Mouse (Mus musculus) cortical plate, adult 2 months (tissue): Measurements from ENCODE around the gene Rmnd5b. TPM values are rescaled to one million over a fixed set of nuclear protein-coding genes. Genes with fewer than 3 reads are reported as not detected.
A peak's percentile ranks its signal among the peaks of the same experiment; 100 is the strongest.

Experiments
- H3K27ac ChIP-seq: fragments of 200-500 bp; 2 replicates; pipeline ENCODE4 v1.5.1; 2012; ENCODE audit warnings: low read length, control low read depth, inconsistent platforms; ENCODE audit not compliant: insufficient read depth
- H3K4me1 ChIP-seq: fragments of 200-500 bp; 2 replicates; pipeline ENCODE4 v1.6.1; 2011; ENCODE audit warnings: low read length; ENCODE audit not compliant: control insufficient read depth, insufficient read depth
- H3K4me3 ChIP-seq: fragments of 200-500 bp; 2 replicates; pipeline ENCODE4 v1.5.1; 2011; ENCODE audit warnings: mild to moderate bottlenecking, low read length, control low read depth; ENCODE audit not compliant: insufficient read depth
- CTCF ChIP-seq: fragments of 200-500 bp; IDR thresholded peaks from 2 replicates; pipeline ENCODE4 v1.5.1; 2011; ENCODE audit warnings: mild to moderate bottlenecking, control low read depth, low read length; ENCODE audit not compliant: insufficient read depth; ENCODE audit errors: extremely low read depth
- POLR2A ChIP-seq: fragments of 200-500 bp; IDR thresholded peaks from 2 replicates; pipeline ENCODE4 v1.6.1; 2011; ENCODE audit warnings: mild to moderate bottlenecking, low read length, control low read depth; ENCODE audit not compliant: insufficient read depth; ENCODE audit errors: extremely low read depth
- polyA plus RNA-seq: library from polyadenylated mRNA; depleted of rRNA; stranded (reverse); fragments of >200 nt; gene quantifications from 2 replicates; pipeline ENCODE4 v1.2.3, GENCODE M21; 2012

Gene Rmnd5b
- polyA plus RNA-seq, 1 experiment = 80.3 TPM

DNA sequence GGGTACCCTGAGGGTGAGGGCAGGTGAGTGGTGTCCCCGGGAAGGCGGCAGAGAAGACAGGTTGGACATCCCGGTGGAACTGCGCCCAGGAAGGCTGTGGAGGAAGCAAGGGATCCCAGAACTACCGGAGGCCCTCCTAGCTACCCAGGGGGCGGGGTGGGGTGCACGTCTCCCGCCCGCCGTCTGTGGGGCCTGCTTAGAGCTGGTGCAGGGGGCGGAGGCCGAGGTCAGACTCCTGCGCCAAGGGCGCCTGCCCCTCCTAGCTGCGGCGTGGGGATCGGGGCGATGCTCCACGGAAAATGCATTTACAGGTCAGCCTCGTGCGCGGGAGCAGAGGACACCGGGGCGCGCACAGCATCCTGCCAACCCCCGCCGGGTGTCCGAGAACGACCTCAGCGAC is 14.6 kb upstream of the Rmnd5b start:
- peaks cover 2% of the 10 kb centered on the region; the same call in 1 of the 2 replicates for H3K4me1 ChIP-seq
- H3K27ac ChIP-seq = peak overlapping the region; percentile 74
- no peak for TF ChIP-seq POLR2A
- TF ChIP-seq CTCF = no peak
- H3K4me3 ChIP-seq = peak overlapping the region; percentile 66

DNA sequence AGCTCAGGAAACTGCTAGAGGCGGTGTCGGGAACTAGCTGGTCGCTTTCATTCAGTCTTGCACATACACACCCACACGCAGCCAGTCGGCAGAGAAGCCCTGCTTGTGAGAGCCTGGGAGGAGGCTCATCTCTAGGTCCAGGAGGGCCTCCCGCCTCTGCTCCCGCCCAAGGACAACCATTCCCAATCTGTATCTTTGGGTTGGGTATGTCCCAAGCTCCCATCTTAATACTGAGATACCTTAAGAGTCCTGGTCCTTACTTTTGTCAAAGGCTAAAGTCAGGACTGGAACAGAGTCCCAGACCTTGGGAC is 14.1 kb upstream of the Rmnd5b start:
- Histone ChIP-seq H3K27ac (no peak overlapping the region), H3K4me1 (peaks cover 2% of the 10 kb centered on the region; the same call in 1 of the 2 replicates), H3K4me3 (peak overlapping the region; percentile 66)
- TF ChIP-seq CTCF (no peak), POLR2A (peak; percentile 36; the same call in 1 of the 2 replicates)

DNA sequence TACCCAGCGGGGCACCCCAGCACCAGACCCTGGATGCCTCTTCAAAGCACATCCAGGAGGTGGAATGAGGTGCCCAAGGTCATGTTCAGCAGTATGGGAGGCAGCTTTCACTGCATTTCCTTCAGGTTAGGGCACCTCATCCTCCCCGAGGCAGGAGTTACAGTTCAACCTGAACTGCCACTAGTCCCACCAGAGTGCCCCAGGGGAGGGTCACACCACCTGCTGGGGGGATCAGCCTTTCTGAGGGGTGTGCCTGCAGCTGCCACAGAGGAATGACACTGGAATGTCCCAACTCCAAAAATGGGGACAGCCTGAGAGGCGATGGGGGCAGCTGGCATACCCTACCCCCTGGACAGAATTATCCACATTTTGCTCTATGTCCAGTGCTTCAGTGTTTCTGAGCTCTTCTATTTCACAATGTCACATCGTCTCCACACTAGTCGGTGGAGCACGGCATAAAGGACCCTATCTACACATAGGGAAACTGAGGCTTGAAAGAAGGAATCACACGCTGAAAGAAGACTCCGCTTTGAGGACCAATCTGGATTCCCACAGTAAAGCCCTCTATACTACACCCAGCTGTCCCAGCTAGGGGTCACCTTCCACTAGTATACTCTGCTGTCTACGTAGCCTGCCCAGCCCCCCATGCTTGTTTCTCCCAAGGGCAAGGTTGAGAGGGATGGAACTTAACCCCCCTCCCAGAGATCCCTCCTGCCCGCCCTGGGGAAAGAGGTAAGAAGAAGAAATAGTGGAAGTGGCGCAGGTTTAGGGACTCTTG is 13.6 kb upstream of the Rmnd5b start:
- Histone ChIP-seq H3K4me1 (peaks cover 2% of the 10 kb centered on the region; the same call in 1 of the 2 replicates), H3K27ac (peak overlapping the region; percentile 8; the same call in 1 of the 2 replicates), H3K4me3 (peak overlapping the region; percentile 66)
- TF ChIP-seq POLR2A (no peak), CTCF (no peak)

- Histone ChIP-seq H3K27ac (0 out of 2 replicates have a peak overlapping the region, but pooled peaks have one; percentile 8), H3K4me3 (no peak overlapping the region; the same call in 1 of the 2 replicates), H3K4me1 (peaks cover 2% of the 10 kb centered on the region; the same call in 1 of the 2 replicates)
- TF ChIP-seq POLR2A (no peak), CTCF (no peak)
These were observed 12.9 kb upstream of the Rmnd5b start for GRCm38 (mm10) chr11:51648566-51648965.

DNA sequence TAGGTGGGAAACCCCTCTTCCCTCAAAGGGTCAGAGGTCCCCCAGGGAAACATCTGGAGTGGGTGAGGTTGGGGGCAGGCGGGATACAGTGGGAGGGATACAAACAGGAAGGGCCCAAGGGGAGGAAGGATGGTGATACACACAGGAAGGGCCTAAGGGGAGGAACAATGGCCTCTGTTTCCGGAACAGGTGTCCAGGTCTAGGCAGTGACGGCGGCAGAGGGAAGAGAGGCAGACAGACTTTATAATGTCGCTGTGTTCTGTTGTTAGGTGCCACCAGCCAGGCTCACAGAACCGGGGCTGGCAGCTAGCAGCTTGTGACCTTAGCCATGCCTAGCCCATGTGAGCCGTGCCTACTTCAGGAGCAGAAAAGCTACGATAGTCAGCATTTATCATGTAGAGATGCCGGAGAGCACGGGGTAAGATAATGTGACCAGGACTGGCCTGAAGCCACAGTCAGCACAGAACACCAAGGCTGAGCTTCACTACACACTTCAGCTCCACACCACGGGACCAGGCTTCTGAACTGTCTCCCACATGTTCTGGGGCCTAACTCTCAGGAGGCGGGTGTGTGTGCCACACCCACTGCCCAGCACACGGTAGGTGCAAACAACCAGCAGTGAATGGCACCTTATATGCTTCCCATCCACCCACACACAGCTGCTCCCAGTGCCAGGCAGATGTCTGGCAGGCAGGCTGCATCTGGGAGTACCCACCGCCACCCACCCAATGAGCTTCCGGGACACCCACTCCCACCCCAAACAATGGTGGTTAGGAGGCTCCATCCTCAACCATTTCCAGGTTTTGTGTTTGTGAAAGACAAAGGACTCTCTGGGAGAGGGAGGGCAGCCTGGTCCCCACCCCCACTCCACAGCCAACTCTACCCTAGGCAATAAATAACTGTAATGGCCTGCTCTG is 11.3 kb upstream of the Rmnd5b start:
- no peak overlapping the region for H3K4me3 ChIP-seq
- H3K27ac ChIP-seq = 0 out of 2 replicates have a peak overlapping the region, but pooled peaks have one; percentile 32
- no peak for TF ChIP-seq POLR2A
- no peak for TF ChIP-seq CTCF
- H3K4me1 ChIP-seq = peaks cover 2% of the 10 kb centered on the region; the same call in 1 of the 2 replicates

- no peak overlapping the region for H3K27ac ChIP-seq
- TF ChIP-seq POLR2A (no peak), CTCF (no peak)
- H3K4me1 ChIP-seq = peaks cover 2% of the 10 kb centered on the region; the same call in 1 of the 2 replicates
- H3K4me3 ChIP-seq = no peak overlapping the region
These were observed 10.5 kb upstream of the Rmnd5b start for GRCm38 (mm10) chr11:51646245-51646644.

DNA sequence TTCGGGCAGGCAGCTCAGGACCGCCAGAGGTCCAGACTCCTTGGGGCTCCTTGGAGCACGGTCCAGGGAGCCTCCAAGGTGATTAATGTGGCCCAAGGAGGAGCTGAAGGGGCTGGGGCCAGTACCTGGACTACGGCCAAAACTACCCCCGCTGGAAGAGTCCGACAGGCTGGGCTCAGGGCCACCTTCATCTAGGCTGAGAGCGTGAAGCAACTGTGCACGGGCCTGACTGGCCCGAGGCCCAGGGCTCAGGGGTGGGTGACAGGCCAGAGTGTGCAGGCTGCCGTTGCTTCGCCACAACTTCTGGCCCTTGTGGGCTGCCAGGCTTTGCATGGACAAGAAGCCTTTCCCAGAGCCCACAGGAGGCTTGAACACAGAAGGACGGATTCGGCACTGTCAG is 9.6 kb upstream of the Rmnd5b start:
- H3K4me3 ChIP-seq = no peak overlapping the region
- TF ChIP-seq CTCF (no peak), POLR2A (no peak)
- H3K4me1 ChIP-seq = peaks cover 2% of the 10 kb centered on the region; the same call in 1 of the 2 replicates
- H3K27ac ChIP-seq = no peak overlapping the region

- no peak overlapping the region for H3K27ac ChIP-seq
- peaks cover 2% of the 10 kb centered on the region; the same call in 1 of the 2 replicates for H3K4me1 ChIP-seq
- H3K4me3 ChIP-seq = no peak overlapping the region
- TF ChIP-seq CTCF (no peak), POLR2A (no peak)
These were observed 8.5 kb upstream of the Rmnd5b start for GRCm38 (mm10) chr11:51644217-51644616.

DNA sequence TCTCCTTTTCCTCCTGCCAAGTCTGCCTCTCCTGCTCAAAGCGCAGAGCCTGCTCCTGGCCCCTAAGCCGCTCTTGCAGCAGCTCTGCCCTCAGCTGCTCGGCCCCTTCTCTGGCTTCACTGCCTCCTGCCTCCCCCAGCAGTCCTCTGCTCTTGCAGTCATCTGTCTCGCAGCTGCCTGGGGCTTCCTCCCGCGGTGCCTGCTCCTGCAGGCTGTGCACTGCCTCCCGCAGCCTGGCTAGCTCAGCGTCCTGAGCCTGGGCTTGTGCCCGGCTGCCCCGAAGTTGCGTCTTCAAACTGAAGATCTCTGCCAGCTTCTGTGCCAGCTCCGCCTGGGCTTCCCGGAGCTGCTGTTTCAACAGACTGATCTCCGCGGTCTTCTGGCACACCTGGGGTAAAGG is 8.1 kb upstream of the Rmnd5b start:
- Histone ChIP-seq H3K4me1 (peaks cover 2% of the 10 kb centered on the region; the same call in 1 of the 2 replicates), H3K27ac (no peak overlapping the region), H3K4me3 (no peak overlapping the region)
- TF ChIP-seq POLR2A (no peak), CTCF (no peak)
